Mouse (Mus musculus): ENCODE measurements around the gene Rassf3.

Gene Rassf3

GRCm38 (mm10) chr10:121365781-121366272, 110.3 kb downstream of the Rassf3 start:
- DNase-seq (ENCODE audit: low read depth): no peak

- DNase-seq (ENCODE audit: low read depth): peak; percentile 54
Observed at GRCm38 (mm10) chr10:121364801-121365564, 111.2 kb downstream of the Rassf3 start, which contains the start of gene Gns. Gns (plus strand) TSS chr10:121365090.

GRCm38 (mm10) chr10:121364306-121364705, 111.8 kb downstream of the Rassf3 start:
- no peak for DNase-seq (ENCODE audit: low read depth)

GRCm38 (mm10) chr10:121363201-121363600, 112.9 kb downstream of the Rassf3 start:
- no peak for DNase-seq (ENCODE audit: low read depth)

- no peak for DNase-seq (ENCODE audit: low read depth)
Observed at GRCm38 (mm10) chr10:121360358-121360757, 115.8 kb downstream of the Rassf3 start.

All from c-Kit-positive CD71-negative TER-119-negative erythroid progenitor cells, embryonic 14.5 days (primary cell).